Mouse (Mus musculus): Measurements from ENCODE around the gene Zdhhc8. TPM values are rescaled to one million over a fixed set of nuclear protein-coding genes. Genes with fewer than 3 reads are reported as not detected.

Zdhhc8 gene
- polyA plus RNA-seq, 1 experiment: 98.7 TPM

GRCm38 (mm10) chr16:18233451-18233850, 1.5 kb downstream of the Zdhhc8 start:
- H3K4me3 ChIP-seq (replicated peaks; ENCODE audit: extremely low read depth, low read depth, low read length): no peak overlapping the region
- WGBS: 15% methylated on average over 1 of the region's 1 CpGs
- peaks cover 16% of the 10 kb centered on the region for H3K4me1 ChIP-seq (ENCODE audit: control insufficient read depth, insufficient read depth, low read length)
- DNase-seq: no peak
- TF ChIP-seq POLR2A (IDR thresholded peaks at IDR 0.05; ENCODE audit: borderline replicate concordance, extremely low read depth, low read depth, low read length): no peak
- TF ChIP-seq CTCF (IDR thresholded peaks at IDR 0.05; ENCODE audit: insufficient read depth, low read length): no peak

DNA sequence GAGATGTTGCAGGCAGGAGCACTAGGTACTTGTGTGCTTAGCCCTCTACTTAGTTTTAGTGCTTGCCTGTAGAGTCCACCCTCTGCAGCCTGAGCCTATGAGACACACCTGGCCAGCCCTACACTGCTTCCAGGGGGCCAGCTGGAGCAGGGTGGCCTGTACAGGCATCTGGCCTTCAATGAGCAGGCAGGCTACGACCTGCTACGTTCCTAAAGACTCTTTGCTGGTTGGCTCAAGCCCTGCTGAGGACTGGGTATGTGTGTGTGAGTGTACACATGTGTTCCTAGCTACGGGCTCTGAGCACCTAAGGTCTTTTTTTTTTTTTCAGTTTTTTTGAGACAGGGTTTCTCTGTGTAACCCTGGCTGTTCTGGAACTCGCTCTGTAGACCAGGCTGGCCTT, 3.5 kb downstream of the Zdhhc8 start:
- peaks cover 16% of the 10 kb centered on the region for H3K4me1 ChIP-seq (ENCODE audit: control insufficient read depth, insufficient read depth, low read length)

GRCm38 (mm10) chr16:18231047-18231446, 3.9 kb downstream of the Zdhhc8 start:
- TF ChIP-seq CTCF (IDR thresholded peaks at IDR 0.05; ENCODE audit: insufficient read depth, low read length) (no peak), POLR2A (IDR thresholded peaks at IDR 0.05; ENCODE audit: borderline replicate concordance, extremely low read depth, low read depth, low read length) (no peak)
- 78% methylated on average over 3 of the region's 3 CpGs for WGBS
- Histone ChIP-seq H3K4me3 (replicated peaks; ENCODE audit: extremely low read depth, low read depth, low read length) (no peak overlapping the region), H3K4me1 (ENCODE audit: control insufficient read depth, insufficient read depth, low read length) (peaks cover 14% of the 10 kb centered on the region)
- no peak for DNase-seq

More for the DNA sequence above, 3.5 kb downstream of the Zdhhc8 start:
- no peak overlapping the region for H3K4me3 ChIP-seq (replicated peaks; ENCODE audit: extremely low read depth, low read depth, low read length)
- no peak for DNase-seq
- WGBS: 70% methylated on average over 4 of the region's 4 CpGs
- TF ChIP-seq POLR2A (IDR thresholded peaks at IDR 0.05; ENCODE audit: borderline replicate concordance, extremely low read depth, low read depth, low read length) (no peak), CTCF (IDR thresholded peaks at IDR 0.05; ENCODE audit: insufficient read depth, low read length) (no peak)

DNA sequence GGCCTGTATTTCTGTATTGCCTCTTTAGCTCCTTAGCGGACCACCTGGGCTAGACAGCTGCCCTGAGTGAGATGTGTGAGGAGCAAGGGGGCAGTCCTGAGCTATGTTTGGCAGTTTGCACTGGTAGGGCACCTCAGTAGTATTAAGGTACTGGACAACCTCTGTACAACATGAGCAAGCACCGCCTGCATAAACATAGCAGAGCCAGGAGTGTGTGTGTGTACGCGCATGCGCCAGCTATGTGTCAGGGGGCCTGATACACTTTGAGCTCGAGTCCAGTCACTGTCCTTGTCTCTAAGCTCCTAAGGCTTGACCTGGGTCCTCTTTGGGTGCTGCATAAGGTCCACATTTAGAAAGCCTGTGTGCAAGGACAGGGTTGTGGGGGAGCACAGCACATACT, 4.3 kb downstream of the Zdhhc8 start:
- H3K4me3 ChIP-seq (replicated peaks; ENCODE audit: extremely low read depth, low read depth, low read length): no peak overlapping the region
- no peak for DNase-seq
- H3K4me1 ChIP-seq (ENCODE audit: control insufficient read depth, insufficient read depth, low read length): peaks cover 10% of the 10 kb centered on the region
- TF ChIP-seq CTCF (IDR thresholded peaks at IDR 0.05; ENCODE audit: insufficient read depth, low read length): no peak
- TF ChIP-seq POLR2A (IDR thresholded peaks at IDR 0.05; ENCODE audit: borderline replicate concordance, extremely low read depth, low read depth, low read length): no peak
- WGBS: 82% methylated on average over 6 of the region's 6 CpGs

GRCm38 (mm10) chr16:18229622-18230021, 5.3 kb downstream of the Zdhhc8 start:
- peaks cover 8% of the 10 kb centered on the region for H3K4me1 ChIP-seq (ENCODE audit: control insufficient read depth, insufficient read depth, low read length)
- no peak for TF ChIP-seq POLR2A (IDR thresholded peaks at IDR 0.05; ENCODE audit: borderline replicate concordance, extremely low read depth, low read depth, low read length)
- no peak for TF ChIP-seq CTCF (IDR thresholded peaks at IDR 0.05; ENCODE audit: insufficient read depth, low read length)
- H3K4me3 ChIP-seq (replicated peaks; ENCODE audit: extremely low read depth, low read depth, low read length): no peak overlapping the region
- 25% methylated on average over 11 of the region's 11 CpGs for WGBS
- no peak for DNase-seq

GRCm38 (mm10) chr16:18228856-18229255, 6.1 kb downstream of the Zdhhc8 start:
- H3K4me1 ChIP-seq (ENCODE audit: control insufficient read depth, insufficient read depth, low read length): peaks cover 4% of the 10 kb centered on the region
- WGBS: 89% methylated on average over 4 of the region's 4 CpGs
- TF ChIP-seq POLR2A (IDR thresholded peaks at IDR 0.05; ENCODE audit: borderline replicate concordance, extremely low read depth, low read depth, low read length): no peak
- no peak for TF ChIP-seq CTCF (IDR thresholded peaks at IDR 0.05; ENCODE audit: insufficient read depth, low read length)
- no peak for DNase-seq
- no peak overlapping the region for H3K4me3 ChIP-seq (replicated peaks; ENCODE audit: extremely low read depth, low read depth, low read length)

DNA sequence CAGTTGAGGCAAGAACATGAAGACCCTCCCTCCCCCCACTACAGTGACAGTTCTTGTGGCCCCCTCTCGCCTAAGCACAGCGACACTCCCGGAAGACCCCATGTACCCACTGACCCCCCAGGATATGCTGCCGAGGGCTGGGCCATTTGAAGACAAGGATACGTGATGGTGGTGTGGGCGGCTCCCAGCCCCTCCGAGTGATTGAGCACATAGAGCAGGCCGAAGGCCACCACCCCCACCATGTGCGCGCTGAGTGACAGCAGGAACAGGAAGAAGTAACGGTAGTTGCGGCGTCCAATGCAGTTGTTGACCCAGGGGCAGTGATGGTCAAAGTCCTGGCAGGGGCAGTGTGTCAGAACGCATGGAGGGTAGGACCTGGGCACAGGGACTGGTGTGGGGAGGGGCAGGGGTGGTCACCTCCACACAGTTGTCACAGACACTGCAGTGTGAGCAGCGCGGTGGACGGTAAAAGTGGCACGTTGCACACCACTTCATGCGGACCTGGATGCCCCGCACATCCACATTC, 7.0 kb downstream of the Zdhhc8 start:
- no peak for DNase-seq
- TF ChIP-seq CTCF (IDR thresholded peaks at IDR 0.05; ENCODE audit: insufficient read depth, low read length): no peak
- no peak for TF ChIP-seq POLR2A (IDR thresholded peaks at IDR 0.05; ENCODE audit: borderline replicate concordance, extremely low read depth, low read depth, low read length)
- 92% methylated on average over 20 of the region's 20 CpGs for WGBS
- Histone ChIP-seq H3K4me1 (ENCODE audit: control insufficient read depth, insufficient read depth, low read length) (peaks cover 3% of the 10 kb centered on the region), H3K4me3 (replicated peaks; ENCODE audit: extremely low read depth, low read depth, low read length) (no peak overlapping the region)

- H3K4me3 ChIP-seq (replicated peaks; ENCODE audit: extremely low read depth, low read depth, low read length): no peak overlapping the region
- WGBS: 93% methylated on average over 13 of the region's 13 CpGs
- no peak for DNase-seq
- TF ChIP-seq POLR2A (IDR thresholded peaks at IDR 0.05; ENCODE audit: borderline replicate concordance, extremely low read depth, low read depth, low read length) (no peak), CTCF (IDR thresholded peaks at IDR 0.05; ENCODE audit: insufficient read depth, low read length) (no peak)
- H3K4me1 ChIP-seq (ENCODE audit: control insufficient read depth, insufficient read depth, low read length): peaks cover 3% of the 10 kb centered on the region
Observed at GRCm38 (mm10) chr16:18227187-18227586, 7.7 kb downstream of the Zdhhc8 start.

GRCm38 (mm10) chr16:18222188-18222587, 12.7 kb downstream of the Zdhhc8 start:
- DNase-seq: no peak
- no peak overlapping the region for H3K4me3 ChIP-seq (replicated peaks; ENCODE audit: extremely low read depth, low read depth, low read length)
- WGBS: 76% methylated on average over 11 of the region's 11 CpGs
- TF ChIP-seq CTCF (IDR thresholded peaks at IDR 0.05; ENCODE audit: insufficient read depth, low read length): no peak
- no peak for TF ChIP-seq POLR2A (IDR thresholded peaks at IDR 0.05; ENCODE audit: borderline replicate concordance, extremely low read depth, low read depth, low read length)
- H3K4me1 ChIP-seq (ENCODE audit: control insufficient read depth, insufficient read depth, low read length): no peaks in the 10 kb centered on the region

GRCm38 (mm10) chr16:18221543-18221898, 13.4 kb downstream of the Zdhhc8 start:
- H3K4me3 ChIP-seq (replicated peaks; ENCODE audit: extremely low read depth, low read depth, low read length): no peak overlapping the region
- DNase-seq: no peak
- WGBS: 81% methylated on average over 11 of the region's 11 CpGs
- no peaks in the 10 kb centered on the region for H3K4me1 ChIP-seq (ENCODE audit: control insufficient read depth, insufficient read depth, low read length)
- no peak for TF ChIP-seq POLR2A (IDR thresholded peaks at IDR 0.05; ENCODE audit: borderline replicate concordance, extremely low read depth, low read depth, low read length)
- no peak for TF ChIP-seq CTCF (IDR thresholded peaks at IDR 0.05; ENCODE audit: insufficient read depth, low read length)

All from lung, adult 2 months (tissue).